Mouse (Mus musculus) forebrain, embryonic 14.5 days (tissue): ENCODE measurements around the gene Ifi203. TPM values are rescaled to one million over a fixed set of nuclear protein-coding genes. Genes with fewer than 3 reads are reported as not detected.
"Not testable (repeated sequence)": the region's sequence is repeated elsewhere in the genome, so short reads cannot be mapped to it uniquely, and the experiment has no call there.

Experiments
- ATAC-seq: fragments of 200-750 bp; cut with Nextera tagmentation; 2 replicates; pipeline ENCODE4 v1.8.0; 2017; ENCODE audit warnings: mild to moderate bottlenecking, moderate library complexity
- DNase-seq: peaks from one replicate; pipeline ENCODE4 v3.0.0-alpha.2; 2015; ENCODE audit warnings: low spot score
- H3K27ac ChIP-seq: fragments of 300-500 bp; sonication (generic); 2 replicates; pipeline ENCODE4 v1.5.1; 2014; ENCODE audit warnings: low read depth, mild to moderate bottlenecking, control low read depth, low read length, moderate library complexity
- H3K27me3 ChIP-seq: fragments of 300-500 bp; sonication (generic); replicated peaks from 2 replicates; pipeline ENCODE4 v1.6.1; 2014; ENCODE audit warnings: low read length, control low read depth, mixed read lengths; ENCODE audit not compliant: control insufficient read depth, insufficient read depth
- H3K36me3 ChIP-seq: fragments of 300-500 bp; sonication (generic); 2 replicates; pipeline ENCODE4 v1.6.1; 2014; ENCODE audit warnings: low read length, control low read depth; ENCODE audit not compliant: control insufficient read depth, insufficient read depth
- H3K4me1 ChIP-seq: fragments of 300-500 bp; sonication (generic); 2 replicates; pipeline ENCODE4 v1.6.1; 2014; ENCODE audit warnings: antibody characterized with exemption, low read length, control low read depth; ENCODE audit not compliant: control insufficient read depth, insufficient read depth
- H3K4me2 ChIP-seq: fragments of 300-500 bp; sonication (generic); 2 replicates; pipeline ENCODE4 v1.6.1; 2014; ENCODE audit warnings: mild to moderate bottlenecking, control low read depth, low read length
- H3K4me3 ChIP-seq: fragments of 300-500 bp; sonication (generic); 2 replicates; pipeline ENCODE4 v1.5.1; 2014; ENCODE audit warnings: low read depth, low read length, control low read depth
- H3K9ac ChIP-seq: fragments of 300-500 bp; sonication (generic); 2 replicates; pipeline ENCODE4 v1.6.1; 2014; ENCODE audit warnings: mild to moderate bottlenecking, low read length, control low read depth, moderate library complexity
- H3K9me3 ChIP-seq: fragments of 300-500 bp; sonication (generic); replicated peaks from 2 replicates; pipeline ENCODE4 v1.6.1; 2016; ENCODE audit warnings: low read length, control low read depth, mixed read lengths; ENCODE audit not compliant: control insufficient read depth
- WGBS: fragments of 180-500 bp; shearing (Covaris S2); extraction: QIAGEN DNeasy Blood & Tissue Kit; methylation state at CpG from one replicate; pipeline ENCODE4 v1.1.7; 2014; 5-methylcytosine and 5-hydroxymethylcytosine counted together
- polyA plus RNA-seq: library from polyadenylated mRNA; unstranded; fragments of >200 nt; fragmentation: Nextera tagmentation; extraction: Ambion mirVana; gene quantifications from 2 replicates; pipeline ENCODE4 v1.2.1, GENCODE M21; 2014

Gene Ifi203
- polyA plus RNA-seq, 1 experiment from 2014 or later, result 1.1 TPM

- not testable (repeated sequence) for H3K36me3 ChIP-seq, H3K4me2 ChIP-seq, H3K4me3 ChIP-seq, H3K27me3 ChIP-seq, H3K4me1 ChIP-seq, H3K9ac ChIP-seq, DNase-seq, H3K27ac ChIP-seq, ATAC-seq, H3K9me3 ChIP-seq
- 74% methylated on average over 1 of the region's 1 CpGs for WGBS
Observed at GRCm38 (mm10) chr1:173877125-173877524, 65.3 kb downstream of the Ifi203 start.

Other genes starting within 250 kb of the Ifi203 start
- 0.27 and 0.54 TPM in 2 replicates for gene Ifi207, start 200.9 kb downstream of the Ifi203 start, polyA plus RNA-seq
- gene Ifi204, start 175.7 kb downstream of the Ifi203 start, polyA plus RNA-seq, result 0.45 and 0.93 TPM in 2 replicates
- gene Ifi211, start 29.6 kb downstream of the Ifi203 start, polyA plus RNA-seq, result 0.25 and 0.52 TPM in 2 replicates
- 1.6 and 2.0 TPM in 2 replicates for gene Mndal, start 181 bp downstream of the Ifi203 start, polyA plus RNA-seq
- gene Ifi202b, start 40.1 kb upstream of the Ifi203 start, polyA plus RNA-seq, result not detected in 2 replicates
- gene Ifi205, start 89.1 kb upstream of the Ifi203 start, polyA plus RNA-seq, result 0.15 TPM in 1 of 2 replicates, not detected in the other
- not detected in 2 replicates for gene Olfr433, start 98.0 kb upstream of the Ifi203 start, polyA plus RNA-seq
- gene Olfr432, start 106.5 kb upstream of the Ifi203 start, polyA plus RNA-seq, result not detected in 2 replicates
- gene Olfr430, start 123.9 kb upstream of the Ifi203 start, polyA plus RNA-seq, result not detected in 2 replicates
- gene Olfr429, start 141.7 kb upstream of the Ifi203 start, polyA plus RNA-seq, result not detected in 2 replicates
- gene Olfr427, start 154.2 kb upstream of the Ifi203 start, polyA plus RNA-seq, result not detected in 2 replicates
- not detected in 2 replicates for gene Olfr231, start 178.5 kb upstream of the Ifi203 start, polyA plus RNA-seq
- not detected in 2 replicates for gene Olfr424, start 188.8 kb upstream of the Ifi203 start, polyA plus RNA-seq
- not detected in 2 replicates for gene Olfr420, start 213.0 kb upstream of the Ifi203 start, polyA plus RNA-seq
- 0.10 and 0.13 TPM in 2 replicates for gene Spta1, start 230.1 kb upstream of the Ifi203 start, polyA plus RNA-seq